Mouse (Mus musculus): ENCODE results near the gene Tbx21. TPM values are rescaled to one million over a fixed set of nuclear protein-coding genes. Genes with fewer than 3 reads are reported as not detected.

Tbx21 gene
- total RNA-seq, 2 experiments from 2014 or later, result 0.32 to 0.40 TPM

- DNase-seq (ENCODE audit: extremely low spot score in 1 of 2, low spot score in 2 of 2), result no peak
- Histone ChIP-seq H3K4me3 (no peak overlapping the region), H3K27ac (no peak overlapping the region)
- intact Hi-C loops (cut with DNase I), result loop anchor here (2.0 to 10.0 kb wide), 3 partner anchors 74 to 242 kb away; partner anchors contain the start of gene Mrpl45
- peak; percentile 70 for TF ChIP-seq CTCF (IDR thresholded peaks at IDR 0.05)
These were observed 42.6 kb downstream of the Tbx21 start for GRCm38 (mm10) chr11:97072533-97072932.

GRCm38 (mm10) chr11:97071129-97071528 is 44.0 kb downstream of the Tbx21 start:
- intact Hi-C loops (cut with DNase I), result loop anchor here (10.0 kb wide), 1 partner anchor 244 kb away; the partner anchor contains the start of gene Mrpl45
- H3K27ac ChIP-seq, result no peak overlapping the region
- no peak for TF ChIP-seq CTCF (IDR thresholded peaks at IDR 0.05)
- no peak for DNase-seq (ENCODE audit: extremely low spot score in 1 of 2, low spot score in 2 of 2)
- H3K4me3 ChIP-seq, result no peak overlapping the region

GRCm38 (mm10) chr11:97069770-97070169 is 45.4 kb downstream of the Tbx21 start:
- H3K4me3 ChIP-seq, result no peak overlapping the region
- H3K27ac ChIP-seq, result no peak overlapping the region
- DNase-seq (ENCODE audit: extremely low spot score in 1 of 2, low spot score in 2 of 2), result no peak
- no peak for TF ChIP-seq CTCF (IDR thresholded peaks at IDR 0.05)
- intact Hi-C loops (cut with DNase I), result loop anchor here (10.0 kb wide), 1 partner anchor 245 kb away; the partner anchor contains the start of gene Mrpl45

GRCm38 (mm10) chr11:97069333-97069732 is 45.8 kb downstream of the Tbx21 start:
- H3K4me3 ChIP-seq, result no peak overlapping the region
- no peak overlapping the region for H3K27ac ChIP-seq
- intact Hi-C loops (cut with DNase I), result no loop called here
- no peak for TF ChIP-seq CTCF (IDR thresholded peaks at IDR 0.05)
- no peak for DNase-seq (ENCODE audit: extremely low spot score in 1 of 2, low spot score in 2 of 2)

GRCm38 (mm10) chr11:97066656-97067360 is 48.3 kb downstream of the Tbx21 start:
- no peak overlapping the region for H3K4me3 ChIP-seq
- DNase-seq (ENCODE audit: extremely low spot score in 1 of 2, low spot score in 2 of 2), result no peak
- intact Hi-C loops (cut with DNase I), result no loop called here
- TF ChIP-seq CTCF (IDR thresholded peaks at IDR 0.05), result no peak
- H3K27ac ChIP-seq, result no peak overlapping the region

- intact Hi-C loops (cut with DNase I), result no loop called here
- H3K27ac ChIP-seq, result no peak overlapping the region
- DNase-seq (ENCODE audit: extremely low spot score in 1 of 2, low spot score in 2 of 2), result no peak
- TF ChIP-seq CTCF (IDR thresholded peaks at IDR 0.05), result no peak
- no peak overlapping the region for H3K4me3 ChIP-seq
These were observed 49.4 kb downstream of the Tbx21 start for GRCm38 (mm10) chr11:97065538-97066295.

- no peak for DNase-seq (ENCODE audit: extremely low spot score in 1 of 2, low spot score in 2 of 2)
- peak; percentile 35 for TF ChIP-seq CTCF (IDR thresholded peaks at IDR 0.05)
- intact Hi-C loops (cut with DNase I), result no loop called here
- H3K27ac ChIP-seq, result peak overlapping the region; percentile 8; the same call in 1 of the 2 replicates
- H3K4me3 ChIP-seq, result no peak overlapping the region
These were observed 51.2 kb downstream of the Tbx21 start for GRCm38 (mm10) chr11:97063921-97064295.

- H3K27ac ChIP-seq, result peak overlapping the region; percentile 17; the same call in 1 of the 2 replicates
- no peak for TF ChIP-seq CTCF (IDR thresholded peaks at IDR 0.05)
- intact Hi-C loops (cut with DNase I), result no loop called here
These were observed 51.7 kb downstream of the Tbx21 start for GRCm38 (mm10) chr11:97063274-97063920.

GRCm38 (mm10) chr11:97052219-97052646 is 62.9 kb downstream of the Tbx21 start:
- no peak overlapping the region for H3K4me3 ChIP-seq
- no peak for DNase-seq (ENCODE audit: extremely low spot score in 1 of 2, low spot score in 2 of 2)
- H3K27ac ChIP-seq, result no peak overlapping the region
- intact Hi-C loops (cut with DNase I), result no loop called here
- no peak for TF ChIP-seq CTCF (IDR thresholded peaks at IDR 0.05)

More at GRCm38 (mm10) chr11:97063274-97063920, 51.7 kb downstream of the Tbx21 start:
- H3K4me3 ChIP-seq, result no peak overlapping the region
- no peak for DNase-seq (ENCODE audit: extremely low spot score in 1 of 2, low spot score in 2 of 2)

- no peak for TF ChIP-seq CTCF (IDR thresholded peaks at IDR 0.05)
- peak overlapping the region; percentile 58; the same call in 1 of the 2 replicates for H3K27ac ChIP-seq
These were observed 64.1 kb downstream of the Tbx21 start for GRCm38 (mm10) chr11:97050944-97051586.

GRCm38 (mm10) chr11:97050216-97050943 is 64.8 kb downstream of the Tbx21 start, which contains the start of gene Osbpl7:
Osbpl7 (plus strand) TSS chr11:97050628.
- intact Hi-C loops (cut with DNase I), result no loop called here
- Histone ChIP-seq H3K4me3 (peak within 1 kb of the TSS; percentile 68), H3K27ac (peak within 1 kb of the TSS; percentile 58; the same call in 1 of the 2 replicates)
- DNase-seq (ENCODE audit: extremely low spot score in 1 of 2, low spot score in 2 of 2), result peak; percentile 73 to 76
- TF ChIP-seq CTCF (IDR thresholded peaks at IDR 0.05), result peak; percentile 11

More at GRCm38 (mm10) chr11:97050944-97051586, 64.1 kb downstream of the Tbx21 start:
- intact Hi-C loops (cut with DNase I), result no loop called here
- H3K4me3 ChIP-seq, result peak overlapping the region; percentile 68
- DNase-seq (ENCODE audit: extremely low spot score in 1 of 2, low spot score in 2 of 2), result no peak
